14 mouse cellular contexts compared by ENCODE assay signal in the genomic region with DNA sequence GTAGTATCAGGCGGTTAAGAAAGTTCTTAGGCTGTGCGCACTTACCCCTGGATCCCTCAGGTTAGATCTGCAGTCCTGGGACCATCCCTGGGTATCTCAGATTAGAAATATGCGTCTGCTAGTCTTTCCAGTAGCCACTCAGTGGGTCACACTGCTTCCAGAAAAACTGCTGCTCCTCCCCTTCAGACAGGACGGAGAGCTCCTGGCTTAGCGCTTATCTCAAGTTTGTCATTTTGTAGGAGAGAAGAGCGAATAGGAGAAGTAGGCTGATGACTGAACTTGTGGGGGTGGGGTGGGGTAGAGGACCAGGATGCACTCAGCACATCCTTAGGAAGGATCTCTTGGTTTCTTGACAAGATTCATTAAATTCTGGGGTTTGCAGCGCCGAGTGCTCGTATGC.
"Had no signal": no experiment of that assay in that cellular context is flagged by ENCODE, and none has a peak within 500 bp of the region (broad histone marks: within the 10 kb centered on the region; RNA-seq: fewer than 3 reads in every experiment).

No protein-coding gene starts in this region.

- DNase-seq: kidney, adult 8-10 months; kidney, postnatal 25 days; layer of hippocampus, adult 9-11 months; left cerebral cortex, postnatal 4 days; lung, postnatal 14 days; midbrain, embryonic 14.5 days; thymus, postnatal 4 days had no signal

- H3K4me2 ChIP-seq: limb, embryonic 13.5 days; lung, embryonic 15.5 days; neural tube, embryonic 12.5 days had no signal

- ATAC-seq: intestine, postnatal 0 days had no signal

- H3K9me3 ChIP-seq: limb, embryonic 13.5 days; lung, embryonic 15.5 days; midbrain, embryonic 10.5 days; neural tube, embryonic 12.5 days had no signal

- H3K4me1 ChIP-seq: lung, embryonic 15.5 days; midbrain, embryonic 10.5 days; neural tube, embryonic 12.5 days had no signal

- H3K9ac ChIP-seq: limb, embryonic 13.5 days; lung, embryonic 15.5 days; neural tube, embryonic 12.5 days had no signal

- H3K27ac ChIP-seq: limb, embryonic 13.5 days; lung, embryonic 15.5 days; midbrain, embryonic 10.5 days; neural tube, embryonic 12.5 days; stomach, postnatal 0 days had no signal

- H3K36me3 ChIP-seq: lung, embryonic 15.5 days had no signal

- H3K27me3 ChIP-seq: limb, embryonic 13.5 days; lung, embryonic 15.5 days; neural tube, embryonic 12.5 days had no signal

- H3K4me3 ChIP-seq: limb, embryonic 13.5 days; lung, embryonic 15.5 days; midbrain, embryonic 10.5 days; myocyte; neural tube, embryonic 12.5 days had no signal
